Mouse (Mus musculus): ENCODE measurements around the gene Fgd4. TPM values are rescaled to one million over a fixed set of nuclear protein-coding genes. Genes with fewer than 3 reads are reported as not detected.

The Fgd4 gene
- polyA plus RNA-seq, 1 experiment from 2014 or later = 5.0 TPM

- Histone ChIP-seq H3K9ac (no peak overlapping the region), H3K27ac (replicated peaks) (no peak overlapping the region), H3K36me3 (no peaks in the 10 kb centered on the region), H3K9me3 (replicated peaks) (no peaks in the 10 kb centered on the region), H3K4me2 (replicated peaks) (no peak overlapping the region), H3K27me3 (no peaks in the 10 kb centered on the region), H3K4me3 (replicated peaks) (no peak overlapping the region), H3K4me1 (no peaks in the 10 kb centered on the region)
- no peak for ATAC-seq (ENCODE audit: insufficient number of reproducible peaks, low FRiP score, low TSS enrichment, low read depth)
- 86% methylated on average over 5 of the region's 5 CpGs for WGBS
These were observed 34.1 kb downstream of the Fgd4 start for GRCm38 (mm10) chr16:16566215-16566614.

DNA sequence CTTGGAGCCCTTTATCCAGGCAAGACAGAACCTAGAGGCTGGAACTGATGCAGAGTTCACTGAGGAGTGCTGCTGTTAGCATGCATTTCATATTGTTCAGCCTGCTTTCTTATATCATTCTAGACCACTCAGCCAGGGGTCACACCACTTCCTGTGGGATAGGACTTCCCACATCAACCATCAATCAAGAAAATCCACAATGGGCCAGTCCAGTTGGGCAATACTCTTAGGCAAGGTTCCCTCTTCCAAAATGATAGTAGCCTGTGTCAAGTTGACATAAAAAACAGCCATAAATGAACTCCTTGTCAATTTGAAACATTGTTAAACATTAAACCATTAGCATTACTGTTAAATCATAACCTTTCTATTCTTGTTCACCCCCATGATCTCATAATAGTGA lies 34.6 kb downstream of the Fgd4 start:
- no peak overlapping the region for H3K4me3 ChIP-seq (replicated peaks)
- H3K9ac ChIP-seq = no peak overlapping the region
- H3K9me3 ChIP-seq (replicated peaks) = no peaks in the 10 kb centered on the region
- H3K27me3 ChIP-seq = no peaks in the 10 kb centered on the region
- no peak overlapping the region for H3K27ac ChIP-seq (replicated peaks)
- ATAC-seq (ENCODE audit: insufficient number of reproducible peaks, low FRiP score, low TSS enrichment, low read depth) = no peak
- no peaks in the 10 kb centered on the region for H3K4me1 ChIP-seq
- H3K4me2 ChIP-seq (replicated peaks) = no peak overlapping the region
- H3K36me3 ChIP-seq = no peaks in the 10 kb centered on the region

DNA sequence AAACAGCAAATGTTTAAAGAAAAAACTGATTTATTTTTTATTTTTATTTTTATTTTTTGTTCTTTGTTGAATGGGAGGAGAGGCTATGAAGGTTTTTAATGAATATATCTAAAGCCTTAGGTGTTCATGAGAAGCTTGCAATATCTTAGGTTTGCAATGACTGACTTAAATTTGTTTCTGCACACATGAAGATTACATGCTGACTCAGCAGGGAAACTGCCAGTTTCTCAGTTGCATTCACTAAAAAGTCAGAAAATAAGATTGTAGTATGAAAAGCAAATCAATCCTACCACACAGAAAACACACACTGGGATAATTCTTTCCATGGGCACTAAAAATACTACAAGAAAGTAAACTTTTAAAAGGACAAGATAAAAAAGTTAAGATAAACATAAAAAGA lies 39.6 kb downstream of the Fgd4 start:
- no peaks in the 10 kb centered on the region for H3K9me3 ChIP-seq (replicated peaks)
- H3K27ac ChIP-seq (replicated peaks) = no peak overlapping the region
- H3K9ac ChIP-seq = no peak overlapping the region
- no peaks in the 10 kb centered on the region for H3K27me3 ChIP-seq
- no peak overlapping the region for H3K4me2 ChIP-seq (replicated peaks)
- H3K36me3 ChIP-seq = no peaks in the 10 kb centered on the region
- no peak for ATAC-seq (ENCODE audit: insufficient number of reproducible peaks, low FRiP score, low TSS enrichment, low read depth)
- H3K4me1 ChIP-seq = peaks cover 7% of the 10 kb centered on the region; the same call in 1 of the 2 replicates
- no peak overlapping the region for H3K4me3 ChIP-seq (replicated peaks)

GRCm38 (mm10) chr16:16559878-16560531 lies 40.3 kb downstream of the Fgd4 start:
- Histone ChIP-seq H3K27me3 (no peaks in the 10 kb centered on the region), H3K9ac (no peak overlapping the region), H3K36me3 (no peaks in the 10 kb centered on the region), H3K4me2 (replicated peaks) (peak overlapping the region; percentile 15), H3K4me1 (peaks cover 7% of the 10 kb centered on the region; the same call in 1 of the 2 replicates), H3K27ac (replicated peaks) (no peak overlapping the region), H3K4me3 (replicated peaks) (peak overlapping the region; percentile 11; the same call in 1 of the 2 replicates), H3K9me3 (replicated peaks) (no peaks in the 10 kb centered on the region)
- peak; percentile 92 for ATAC-seq (ENCODE audit: insufficient number of reproducible peaks, low FRiP score, low TSS enrichment, low read depth)
- 7% methylated on average over 9 of the region's 9 CpGs for WGBS

DNA sequence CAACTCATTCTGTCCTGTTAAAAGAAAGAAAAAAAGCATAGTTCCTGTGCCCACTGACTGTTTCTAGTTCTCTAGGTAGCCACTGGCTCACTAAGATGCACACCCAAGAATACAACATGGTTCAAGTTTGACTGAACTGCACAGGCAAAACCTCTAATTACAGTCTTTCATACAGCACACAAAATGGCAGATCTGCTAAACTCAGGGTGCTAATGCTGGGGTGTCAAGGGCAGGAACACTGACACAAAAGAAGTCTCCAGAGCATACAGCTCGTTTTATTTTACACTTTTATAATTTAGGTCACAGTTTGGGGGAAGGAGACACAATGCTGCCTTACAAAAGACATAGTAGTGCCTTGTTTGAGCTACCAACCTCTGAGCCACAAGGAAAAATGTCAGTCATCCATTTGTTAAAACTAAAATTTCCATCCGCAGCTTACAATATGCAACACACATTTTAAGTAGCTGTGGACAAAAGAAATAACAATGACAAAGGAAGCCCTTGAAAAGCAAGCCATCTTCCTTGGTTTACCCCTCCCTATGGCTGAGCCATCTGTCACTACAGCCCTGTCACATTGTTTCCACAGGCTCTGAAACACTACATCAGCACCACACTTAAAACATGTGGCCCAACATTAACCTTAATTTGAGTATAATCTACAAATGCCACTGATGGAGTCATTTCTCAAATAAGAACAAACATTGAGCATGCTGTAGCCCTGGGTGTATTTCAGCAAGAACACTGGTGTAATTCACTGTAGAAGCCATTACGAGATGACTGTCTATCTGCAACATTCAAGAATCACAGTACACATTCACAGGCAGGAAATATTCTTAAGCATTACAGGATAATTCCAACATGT lies 41.1 kb downstream of the Fgd4 start:
- peaks cover 7% of the 10 kb centered on the region; the same call in 1 of the 2 replicates for H3K4me1 ChIP-seq
- H3K36me3 ChIP-seq = no peaks in the 10 kb centered on the region
- 42% methylated on average over 3 of the region's 3 CpGs for WGBS
- no peak overlapping the region for H3K9ac ChIP-seq
- peak overlapping the region; percentile 11; the same call in 1 of the 2 replicates for H3K4me3 ChIP-seq (replicated peaks)
- H3K27me3 ChIP-seq = no peaks in the 10 kb centered on the region
- H3K9me3 ChIP-seq (replicated peaks) = no peaks in the 10 kb centered on the region
- no peak for ATAC-seq (ENCODE audit: insufficient number of reproducible peaks, low FRiP score, low TSS enrichment, low read depth)
- H3K4me2 ChIP-seq (replicated peaks) = no peak overlapping the region
- H3K27ac ChIP-seq (replicated peaks) = no peak overlapping the region

GRCm38 (mm10) chr16:16557738-16558137 lies 42.6 kb downstream of the Fgd4 start:
- peaks cover 7% of the 10 kb centered on the region; the same call in 1 of the 2 replicates for H3K4me1 ChIP-seq
- no peak overlapping the region for H3K9ac ChIP-seq
- H3K4me3 ChIP-seq (replicated peaks) = no peak overlapping the region
- 60% methylated on average over 4 of the region's 4 CpGs for WGBS
- no peak overlapping the region for H3K4me2 ChIP-seq (replicated peaks)
- no peaks in the 10 kb centered on the region for H3K36me3 ChIP-seq
- H3K9me3 ChIP-seq (replicated peaks) = no peaks in the 10 kb centered on the region
- H3K27me3 ChIP-seq = no peaks in the 10 kb centered on the region
- H3K27ac ChIP-seq (replicated peaks) = no peak overlapping the region
- no peak for ATAC-seq (ENCODE audit: insufficient number of reproducible peaks, low FRiP score, low TSS enrichment, low read depth)

GRCm38 (mm10) chr16:16554098-16554497 lies 46.3 kb downstream of the Fgd4 start:
- Histone ChIP-seq H3K27me3 (no peaks in the 10 kb centered on the region), H3K4me3 (replicated peaks) (no peak overlapping the region), H3K9me3 (replicated peaks) (no peaks in the 10 kb centered on the region), H3K27ac (replicated peaks) (no peak overlapping the region), H3K4me1 (no peaks in the 10 kb centered on the region), H3K9ac (no peak overlapping the region), H3K36me3 (no peaks in the 10 kb centered on the region), H3K4me2 (replicated peaks) (no peak overlapping the region)
- ATAC-seq (ENCODE audit: insufficient number of reproducible peaks, low FRiP score, low TSS enrichment, low read depth) = no peak
- 64% methylated on average over 2 of the region's 2 CpGs for WGBS

DNA sequence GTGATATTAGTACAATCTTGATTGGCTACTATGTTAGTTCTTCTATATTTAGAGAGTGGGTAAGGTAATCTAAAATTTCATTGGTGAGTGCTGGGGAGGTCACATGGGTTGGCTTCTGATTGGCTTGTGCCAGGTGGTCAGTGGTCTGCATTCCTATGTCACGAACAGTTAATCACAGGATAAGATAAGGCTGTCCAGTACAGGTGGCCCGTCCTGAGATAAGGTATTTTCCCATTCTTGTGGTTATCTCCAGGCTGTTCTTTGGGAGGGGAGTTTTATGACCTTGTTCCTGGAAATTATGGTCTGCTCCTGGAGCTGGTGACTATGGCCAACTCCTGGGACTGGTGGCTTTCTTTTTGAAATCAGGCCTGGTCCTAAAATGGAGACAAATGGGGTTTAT lies 48.2 kb downstream of the Fgd4 start:
- 74% methylated on average over 2 of the region's 2 CpGs for WGBS
- no peak overlapping the region for H3K27ac ChIP-seq (replicated peaks)
- no peaks in the 10 kb centered on the region for H3K27me3 ChIP-seq
- H3K4me1 ChIP-seq = no peaks in the 10 kb centered on the region
- H3K9ac ChIP-seq = no peak overlapping the region
- no peak overlapping the region for H3K4me2 ChIP-seq (replicated peaks)
- no peaks in the 10 kb centered on the region for H3K36me3 ChIP-seq
- no peak overlapping the region for H3K4me3 ChIP-seq (replicated peaks)
- no peaks in the 10 kb centered on the region for H3K9me3 ChIP-seq (replicated peaks)
- ATAC-seq (ENCODE audit: insufficient number of reproducible peaks, low FRiP score, low TSS enrichment, low read depth) = no peak

DNA sequence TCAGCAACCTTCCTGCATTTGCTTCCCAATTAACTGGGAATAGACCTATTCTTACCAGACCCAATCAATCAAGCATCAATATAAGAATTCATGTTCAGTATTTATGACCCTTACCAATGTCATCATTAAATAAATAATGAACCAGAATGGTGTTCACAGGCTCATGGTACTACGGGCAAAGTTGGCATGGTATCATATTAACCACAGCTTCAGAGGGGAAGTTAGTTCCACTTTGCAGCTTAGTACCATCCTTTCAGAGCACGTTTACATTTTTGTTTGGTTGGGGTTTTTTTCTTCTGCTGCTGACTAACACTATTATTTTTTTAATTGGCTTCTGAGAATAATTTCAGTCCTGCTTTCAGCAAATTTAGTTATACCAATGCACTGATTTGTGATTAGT lies 51.2 kb downstream of the Fgd4 start:
- Histone ChIP-seq H3K27me3 (no peaks in the 10 kb centered on the region), H3K36me3 (no peaks in the 10 kb centered on the region), H3K9ac (no peak overlapping the region), H3K27ac (replicated peaks) (no peak overlapping the region), H3K4me3 (replicated peaks) (no peak overlapping the region), H3K4me2 (replicated peaks) (no peak overlapping the region), H3K9me3 (replicated peaks) (no peaks in the 10 kb centered on the region), H3K4me1 (no peaks in the 10 kb centered on the region)
- WGBS = 69% methylated on average over 2 of the region's 2 CpGs
- ATAC-seq (ENCODE audit: insufficient number of reproducible peaks, low FRiP score, low TSS enrichment, low read depth) = no peak

DNA sequence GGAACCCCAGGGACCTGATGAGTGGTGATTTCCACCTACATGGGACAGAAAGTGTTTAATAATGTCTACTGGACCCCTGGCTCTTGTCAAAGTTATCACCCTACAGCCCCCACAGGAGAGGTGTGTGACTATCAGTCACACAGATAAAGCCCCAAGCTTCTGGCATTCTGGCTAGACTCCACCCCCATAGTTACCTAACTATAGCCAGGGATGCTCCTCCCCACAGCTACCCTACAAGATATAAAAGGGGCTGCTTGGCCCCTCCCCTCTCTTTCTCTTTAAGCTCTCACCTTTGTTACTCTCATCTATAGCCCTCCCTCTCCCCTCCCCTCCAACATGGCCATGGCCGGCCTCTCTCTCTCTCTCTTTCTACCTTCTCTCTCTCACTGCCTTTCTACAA lies 53.7 kb downstream of the Fgd4 start:
- no peak overlapping the region for H3K4me2 ChIP-seq (replicated peaks)
- 76% methylated on average over 1 of the region's 1 CpGs for WGBS
- no peak for ATAC-seq (ENCODE audit: insufficient number of reproducible peaks, low FRiP score, low TSS enrichment, low read depth)
- H3K36me3 ChIP-seq = no peaks in the 10 kb centered on the region
- no peaks in the 10 kb centered on the region for H3K27me3 ChIP-seq
- no peak overlapping the region for H3K4me3 ChIP-seq (replicated peaks)
- no peak overlapping the region for H3K9ac ChIP-seq
- no peak overlapping the region for H3K27ac ChIP-seq (replicated peaks)
- no peaks in the 10 kb centered on the region for H3K9me3 ChIP-seq (replicated peaks)
- no peaks in the 10 kb centered on the region for H3K4me1 ChIP-seq

DNA sequence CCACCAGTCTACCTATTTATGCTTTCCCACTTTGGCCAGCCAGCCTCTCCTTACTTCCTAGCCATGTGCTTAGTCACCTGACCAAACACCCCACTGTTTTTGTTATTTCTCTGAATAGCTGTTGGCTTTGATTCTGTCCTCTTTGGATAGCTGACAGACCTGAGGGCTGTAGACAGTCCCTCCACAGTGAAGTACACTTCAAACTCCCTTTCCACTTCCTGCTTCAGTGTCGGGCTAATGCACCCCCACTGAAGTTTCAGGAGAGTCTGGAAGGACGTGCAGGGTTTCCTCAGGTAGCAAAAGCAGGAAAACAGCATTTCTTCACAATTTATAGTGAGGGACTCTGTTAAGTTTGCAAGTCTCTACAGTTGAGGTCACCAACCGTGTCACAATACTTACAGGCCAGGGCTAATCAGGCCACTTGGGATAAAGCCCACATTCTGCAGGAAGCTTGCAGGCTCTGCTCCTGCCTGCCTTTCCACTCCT lies 57.4 kb downstream of the Fgd4 start:
- no peak for ATAC-seq (ENCODE audit: insufficient number of reproducible peaks, low FRiP score, low TSS enrichment, low read depth)
- Histone ChIP-seq H3K4me3 (replicated peaks) (no peak overlapping the region), H3K27ac (replicated peaks) (no peak overlapping the region), H3K36me3 (no peaks in the 10 kb centered on the region), H3K4me1 (no peaks in the 10 kb centered on the region), H3K9ac (no peak overlapping the region), H3K4me2 (replicated peaks) (no peak overlapping the region), H3K27me3 (no peaks in the 10 kb centered on the region), H3K9me3 (replicated peaks) (no peaks in the 10 kb centered on the region)
- 53% methylated on average over 3 of the region's 3 CpGs for WGBS
